Mouse (Mus musculus) kidney, adult 9 months (tissue): ENCODE results near the gene Rnf111.

Experiments used
- DNase-seq: peaks from one replicate; pipeline ENCODE4 v3.0.0; 2022

The Rnf111 gene

DNA sequence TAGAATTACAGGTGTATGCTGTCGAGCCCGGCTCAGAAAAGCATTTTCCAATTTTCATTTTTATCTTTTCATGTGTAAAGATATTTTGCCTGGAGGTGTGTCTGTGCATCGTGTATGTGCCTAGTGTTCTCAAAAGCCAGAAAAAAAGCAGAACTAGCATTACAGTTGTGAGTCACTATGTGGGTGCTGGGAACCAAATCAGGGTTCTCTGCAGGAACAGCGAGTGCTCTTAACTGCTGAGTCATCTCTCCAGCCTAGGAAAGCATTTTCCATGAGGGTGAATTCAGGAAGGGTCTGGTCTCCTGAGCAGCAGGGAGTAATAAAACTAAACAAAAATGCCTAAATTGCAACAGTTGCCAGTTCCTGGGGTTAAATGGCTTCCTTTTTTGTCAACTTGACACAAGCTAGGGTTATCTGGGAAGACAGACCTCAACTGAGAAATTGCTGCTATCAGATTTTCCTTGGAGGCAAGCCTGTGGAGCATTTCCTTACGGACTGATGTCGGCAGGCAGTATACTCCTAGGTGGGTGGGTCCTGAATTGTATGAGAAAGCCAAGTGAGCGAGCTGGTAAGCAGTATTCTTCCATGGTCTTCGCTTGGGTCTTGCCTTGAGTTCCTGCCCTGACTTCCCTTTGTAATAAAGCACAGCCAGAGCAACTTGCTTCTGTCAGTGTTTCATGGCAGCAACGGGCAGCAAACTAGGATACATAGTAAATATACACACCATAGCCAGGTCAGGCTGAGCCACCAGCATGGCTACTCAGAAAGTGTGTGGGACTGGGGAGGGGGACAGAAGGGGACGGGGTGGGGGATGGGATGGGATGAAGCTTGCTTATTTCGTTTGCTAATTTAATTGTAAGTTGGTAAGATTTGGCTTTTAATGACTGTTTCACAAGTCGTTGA, 111.6 kb downstream of the Rnf111 start:
- no peak for DNase-seq

DNA sequence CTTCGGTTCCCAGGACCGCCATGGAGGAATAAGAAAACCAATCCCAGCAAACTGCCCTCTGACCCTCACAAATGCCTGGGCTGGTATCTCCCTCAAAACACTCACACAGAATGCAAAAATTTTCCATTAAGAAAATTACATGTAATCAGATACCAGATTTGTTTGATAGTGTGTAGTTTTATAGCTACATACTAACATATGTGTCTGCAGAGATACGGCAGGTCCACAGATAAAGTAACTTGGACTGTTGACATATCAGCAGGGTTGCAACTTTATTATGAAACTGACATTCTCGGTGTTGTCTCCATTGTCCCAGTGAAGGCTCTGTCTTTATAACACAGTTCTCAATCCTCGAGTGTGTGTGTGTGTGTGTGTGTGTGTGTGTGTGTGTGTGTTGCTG, 112.5 kb downstream of the Rnf111 start:
- no peak for DNase-seq

DNA sequence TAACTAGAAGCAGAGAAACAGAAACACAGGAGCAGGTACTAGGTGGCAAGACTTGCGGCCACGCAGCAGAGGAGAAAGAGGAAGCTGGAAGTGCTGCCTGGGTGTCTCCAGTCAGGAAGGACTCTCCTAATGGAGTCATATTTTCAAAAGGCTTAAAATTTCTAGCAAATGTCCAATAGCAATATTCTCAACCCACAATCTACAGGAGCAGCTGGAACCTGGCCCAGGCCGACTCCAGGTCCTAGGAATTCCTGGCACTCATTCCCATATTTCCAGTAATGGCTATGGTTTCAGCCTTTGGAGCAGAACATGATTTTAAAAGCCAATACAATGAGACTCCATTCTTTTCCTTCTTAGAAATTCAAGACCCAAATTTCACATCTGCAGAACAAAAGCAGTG, 114.0 kb downstream of the Rnf111 start:
- no peak for DNase-seq

DNA sequence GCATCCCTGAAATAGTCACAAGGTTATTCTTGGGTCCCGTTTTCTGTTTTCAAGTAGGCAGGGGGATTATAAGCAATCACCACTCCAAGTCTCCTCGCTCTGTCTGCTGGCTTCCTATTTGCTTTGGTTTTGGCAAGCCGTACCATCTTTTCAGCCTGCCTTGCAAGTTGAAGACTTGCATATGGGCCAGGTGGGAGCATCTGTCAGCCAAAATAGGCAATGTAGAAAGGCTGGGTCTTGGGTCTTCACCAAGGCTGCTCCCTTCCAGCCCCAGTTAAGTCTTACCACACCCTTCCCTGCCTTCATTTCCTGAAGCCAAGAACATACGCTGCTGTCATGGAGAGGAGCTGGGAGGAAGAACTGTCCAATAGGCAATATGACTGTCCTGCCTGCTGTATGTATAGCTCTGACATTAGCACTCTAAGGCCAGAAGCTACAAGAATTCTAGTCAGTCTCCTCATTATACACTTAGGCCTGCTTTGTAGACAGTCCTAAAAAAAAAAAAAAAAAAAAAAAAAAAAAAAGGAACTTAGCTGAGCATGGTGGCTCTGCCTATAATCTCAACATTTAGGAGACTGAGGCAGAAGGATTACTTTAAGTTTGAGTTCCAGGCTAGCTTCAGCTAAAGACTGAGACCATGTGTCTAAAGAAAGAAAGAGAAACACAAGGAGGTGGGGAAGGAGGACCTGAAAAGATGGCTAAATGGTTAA, 116.0 kb downstream of the Rnf111 start:
- DNase-seq = no peak

DNA sequence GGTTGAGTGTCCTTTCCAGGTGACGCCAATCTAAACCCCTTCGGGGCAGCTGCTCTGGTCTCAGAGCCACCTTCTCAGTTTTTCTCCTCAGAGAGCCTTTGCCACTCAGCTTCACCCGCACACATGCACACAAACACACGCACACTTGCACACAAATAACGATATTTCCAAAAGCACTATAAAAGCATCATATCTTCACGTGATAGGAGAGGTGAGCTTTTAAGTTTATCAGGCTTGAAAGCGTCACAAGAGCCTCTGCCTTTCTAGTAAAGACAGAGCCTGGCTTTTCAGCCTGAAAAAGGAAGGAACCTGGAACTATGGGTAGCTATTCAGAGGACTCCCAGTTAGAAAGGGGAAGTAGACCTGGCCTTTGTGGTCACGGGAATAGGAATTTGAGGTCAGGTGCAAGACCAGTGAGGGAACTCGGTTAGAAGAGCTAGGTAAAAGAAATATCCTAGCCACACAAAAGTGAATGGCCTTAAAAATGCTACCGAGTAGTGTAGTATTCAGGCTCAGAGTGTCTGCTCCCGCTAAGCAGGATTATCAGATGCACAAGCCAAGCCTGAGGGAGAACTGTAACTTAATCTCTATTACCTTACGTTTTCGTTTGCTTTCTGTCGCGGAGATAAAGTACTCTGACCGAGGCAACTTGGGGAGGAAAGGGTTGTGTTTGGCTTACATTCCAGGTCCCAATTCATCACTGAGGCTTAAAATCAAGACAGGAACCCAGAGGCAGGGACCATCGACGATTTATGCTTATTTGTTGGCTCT, 118.4 kb downstream of the Rnf111 start:
- DNase-seq = no peak

GRCm38 (mm10) chr9:70384494-70384893, 119.0 kb downstream of the Rnf111 start:
- no peak for DNase-seq

DNA sequence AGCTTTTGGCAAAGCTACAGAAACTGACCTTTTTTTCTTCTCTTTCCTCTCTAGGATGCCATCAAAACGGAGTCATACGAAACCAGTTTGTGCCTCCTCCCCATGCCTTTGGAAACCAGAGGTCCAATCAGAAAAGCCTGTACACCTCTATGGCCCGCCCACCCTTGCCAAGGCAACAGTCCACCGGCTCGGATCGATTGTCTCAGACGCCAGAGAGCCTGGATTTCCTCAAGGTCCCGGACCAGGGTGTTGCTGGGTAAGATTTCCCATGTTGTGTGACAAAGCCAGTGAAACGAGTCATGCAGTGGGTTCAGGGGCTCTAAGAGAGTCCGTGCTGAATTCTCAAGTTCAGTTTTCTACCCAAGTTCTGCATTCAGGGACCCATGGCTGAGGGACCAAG, 119.8 kb downstream of the Rnf111 start:
- no peak for DNase-seq

GRCm38 (mm10) chr9:70382091-70382490, 121.4 kb downstream of the Rnf111 start:
- DNase-seq = no peak

DNA sequence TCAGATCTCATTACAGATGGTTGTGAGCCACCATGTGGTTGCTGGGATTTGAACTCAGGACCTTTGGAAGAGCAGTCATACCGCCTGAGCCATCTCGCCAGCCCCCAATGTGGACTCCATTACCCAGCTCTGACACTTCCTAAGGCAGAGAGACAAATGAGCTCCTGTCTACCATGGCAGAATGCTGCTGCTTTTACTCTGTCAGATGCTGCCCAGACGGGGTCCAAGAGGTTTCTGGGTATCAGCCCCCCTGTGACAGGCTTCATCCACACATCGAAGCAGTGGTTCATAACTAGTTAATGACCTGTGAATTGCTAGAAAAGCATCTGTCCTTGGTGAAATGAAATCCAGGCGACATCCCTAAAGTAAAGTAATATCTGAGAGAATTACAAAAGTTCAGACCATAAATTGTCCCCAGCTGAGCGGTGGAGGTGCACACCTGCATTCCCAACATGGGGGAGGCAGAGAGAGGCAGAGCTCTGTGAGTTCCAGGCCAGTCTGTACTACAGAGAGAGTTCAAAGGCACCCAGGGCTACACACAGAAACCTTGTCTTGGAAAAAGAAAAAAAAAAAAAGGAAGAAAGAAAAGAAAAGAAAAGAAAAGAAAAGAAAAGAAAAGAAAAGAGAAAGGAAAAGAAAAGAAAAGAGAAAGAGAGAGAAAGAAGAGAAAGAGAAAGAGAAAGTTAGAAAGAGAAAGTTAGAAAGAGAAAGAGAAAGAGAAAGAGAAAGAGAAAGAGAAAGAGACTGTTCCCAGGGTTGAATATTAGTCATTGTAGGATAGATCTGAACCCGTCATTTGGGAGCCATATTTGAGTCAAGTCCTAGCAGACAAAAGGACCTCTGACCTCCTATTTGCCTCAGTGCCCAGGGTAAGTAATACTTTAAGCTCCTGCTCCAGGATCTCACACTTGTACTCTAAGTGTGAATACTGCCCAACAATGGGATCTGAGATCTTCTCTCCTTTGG, 123.7 kb downstream of the Rnf111 start:
- peak; percentile 9 for DNase-seq
